Mouse (Mus musculus) liver, embryonic 16.5 days (tissue): ENCODE results near the gene Prss48. TPM values are rescaled to one million over a fixed set of nuclear protein-coding genes. Genes with fewer than 3 reads are reported as not detected.

Source experiments
- polyA plus RNA-seq: library from polyadenylated mRNA; unstranded; fragments of >200 nt; fragmentation: Nextera tagmentation; extraction: Ambion mirVana; gene quantifications from 2 replicates; pipeline ENCODE4 v1.2.1, GENCODE M21; 2015

Prss48 gene
- polyA plus RNA-seq, 1 experiment from 2014 or later, result not detected

Other genes with a start within 250 kb of the Prss48 start
- 0.34 and 0.42 TPM in 2 replicates for gene Fam160a1, start 185.2 kb downstream of the Prss48 start, polyA plus RNA-seq
- gene Glt28d2, start 115.0 kb downstream of the Prss48 start, polyA plus RNA-seq, result 0.17 and 0.20 TPM in 2 replicates
- 0.06 and 0.65 TPM in 2 replicates for gene Gm37240, start 115.0 kb downstream of the Prss48 start, polyA plus RNA-seq
- 6.6 and 8.4 TPM in 2 replicates for gene Sh3d19, start 31.4 kb downstream of the Prss48 start, polyA plus RNA-seq
- 593 and 662 TPM in 2 replicates for gene Rps3a1, start 140.2 kb upstream of the Prss48 start, polyA plus RNA-seq
- gene Lrba, start 222.2 kb upstream of the Prss48 start, polyA plus RNA-seq, result 2.8 TPM in 2 replicates